Mouse (Mus musculus) E14TG2a.4 (cell line): ENCODE measurements at regions not wholly inside any gene's neighbourhood (a gene's known extent, or its start where the extent isn't known, plus 50 kb on each side); places are given as distances from the start of the nearest gene placed in this dataset.
"Not testable (repeated sequence)": the region's sequence is repeated elsewhere in the genome, so short reads cannot be mapped to it uniquely, and the experiment has no call there.

Experiments used
- H3K27me3 ChIP-seq: 2 replicates; pipeline ENCODE4 v1.6.1; 2014; ENCODE audit warnings: low read length, control low read depth; ENCODE audit not compliant: insufficient read depth
- H3K36me3 ChIP-seq: 2 replicates; pipeline ENCODE4 v1.6.1; 2014; ENCODE audit warnings: low read length, control low read depth; ENCODE audit not compliant: insufficient read depth
- H3K4me1 ChIP-seq: replicated peaks from 2 replicates; pipeline ENCODE4 v1.6.1; 2014; ENCODE audit warnings: low read depth, low read length, control low read depth
- H3K4me3 ChIP-seq: replicated peaks from 2 replicates; pipeline ENCODE4 v1.5.1; 2014; ENCODE audit warnings: mild to moderate bottlenecking, low read length
- H3K9me3 ChIP-seq: 2 replicates; pipeline ENCODE4 v1.6.1; 2014; ENCODE audit warnings: low read length, control low read depth
- CTCF ChIP-seq: conservative IDR thresholded peaks from 2 replicates; pipeline ENCODE4 v1.5.1; 2014; ENCODE audit warnings: low read length
- NANOG ChIP-seq: IDR thresholded peaks from 2 replicates; pipeline ENCODE4 v1.6.1; 2014; ENCODE audit warnings: borderline replicate concordance, low read length, mixed read lengths
- POU5F1 ChIP-seq: IDR thresholded peaks from 2 replicates; pipeline ENCODE4 v1.6.1; 2014; ENCODE audit warnings: low read length, borderline replicate concordance

GRCm38 (mm10) chr14:104732036-104732435, 209.6 kb upstream of the Rnf219 start:
- no peaks in the 10 kb centered on the region for H3K36me3 ChIP-seq
- H3K27me3 ChIP-seq = no peaks in the 10 kb centered on the region
- no peaks in the 10 kb centered on the region; the same call in 1 of the 2 replicates for H3K9me3 ChIP-seq
- H3K4me1 ChIP-seq = no peaks in the 10 kb centered on the region
- no peak for TF ChIP-seq CTCF
- TF ChIP-seq POU5F1 = no peak
- H3K4me3 ChIP-seq = no peak overlapping the region

DNA sequence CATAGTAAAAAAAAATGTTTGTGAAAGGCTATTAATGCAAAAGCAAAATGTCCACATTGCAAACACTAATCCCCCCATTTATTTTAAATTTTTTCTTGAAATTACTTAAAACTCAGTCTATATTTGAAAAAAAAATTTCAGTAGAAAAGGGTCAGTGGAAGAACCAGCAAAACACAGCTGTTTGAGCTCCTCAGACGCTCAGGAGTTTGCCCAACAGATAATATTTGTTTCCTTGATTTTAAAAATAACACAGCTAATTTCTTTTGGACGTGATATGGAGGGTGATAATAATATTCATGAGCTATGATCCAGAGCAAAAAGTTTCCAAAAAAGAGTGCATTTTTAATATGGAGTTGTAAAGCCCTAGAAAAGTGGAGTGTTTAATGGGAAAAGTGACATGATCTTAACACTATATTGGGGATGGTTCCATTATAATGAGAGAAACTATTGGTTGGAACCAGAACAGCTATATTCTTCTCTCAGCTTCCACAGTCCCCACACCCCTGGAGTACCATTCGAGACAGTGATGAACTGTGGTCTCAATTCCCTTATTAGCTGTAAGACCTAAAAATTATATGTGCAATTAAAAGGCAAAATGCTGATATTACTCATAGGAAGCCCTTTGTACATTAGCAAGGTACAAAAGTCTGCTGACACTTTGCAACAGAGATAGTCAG, 209.0 kb upstream of the Rnf219 start:
- Histone ChIP-seq H3K9me3 (no peaks in the 10 kb centered on the region; the same call in 1 of the 2 replicates), H3K4me1 (no peaks in the 10 kb centered on the region), H3K27me3 (no peaks in the 10 kb centered on the region), H3K36me3 (no peaks in the 10 kb centered on the region), H3K4me3 (no peak overlapping the region)
- TF ChIP-seq CTCF (no peak), NANOG (no peak), POU5F1 (no peak)

DNA sequence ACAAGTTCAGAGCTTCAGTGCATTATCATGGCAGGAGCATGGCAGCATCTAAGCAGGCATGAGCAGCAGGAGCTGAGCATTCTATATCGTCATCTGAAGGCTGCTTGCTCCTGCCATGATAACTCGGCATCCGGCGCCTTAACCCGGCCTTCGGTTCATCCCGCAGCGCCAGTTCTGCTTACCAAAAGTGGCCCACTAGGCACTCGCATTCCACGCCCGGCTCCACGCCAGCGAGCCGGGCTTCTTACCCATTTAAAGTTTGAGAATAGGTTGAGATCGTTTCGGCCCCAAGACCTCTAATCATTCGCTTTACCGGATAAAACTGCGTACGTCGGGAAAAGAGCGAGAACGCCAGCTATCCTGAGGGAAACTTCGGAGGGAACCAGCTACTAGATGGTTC, 193.2 kb upstream of the Rnf219 start:
- not testable (repeated sequence) for H3K27me3 ChIP-seq, H3K4me3 ChIP-seq, H3K36me3 ChIP-seq, H3K4me1 ChIP-seq
- peaks cover 18% of the 10 kb centered on the region for H3K9me3 ChIP-seq

- H3K4me1 ChIP-seq = no peaks in the 10 kb centered on the region
- no peaks in the 10 kb centered on the region for H3K27me3 ChIP-seq
- H3K36me3 ChIP-seq = no peaks in the 10 kb centered on the region
- no peak for TF ChIP-seq CTCF
- no peak for TF ChIP-seq POU5F1
- no peak for TF ChIP-seq NANOG
- no peaks in the 10 kb centered on the region for H3K9me3 ChIP-seq
- H3K4me3 ChIP-seq = no peak overlapping the region
These were observed 179.9 kb upstream of the Rnf219 start for GRCm38 (mm10) chr14:104702283-104702893.

DNA sequence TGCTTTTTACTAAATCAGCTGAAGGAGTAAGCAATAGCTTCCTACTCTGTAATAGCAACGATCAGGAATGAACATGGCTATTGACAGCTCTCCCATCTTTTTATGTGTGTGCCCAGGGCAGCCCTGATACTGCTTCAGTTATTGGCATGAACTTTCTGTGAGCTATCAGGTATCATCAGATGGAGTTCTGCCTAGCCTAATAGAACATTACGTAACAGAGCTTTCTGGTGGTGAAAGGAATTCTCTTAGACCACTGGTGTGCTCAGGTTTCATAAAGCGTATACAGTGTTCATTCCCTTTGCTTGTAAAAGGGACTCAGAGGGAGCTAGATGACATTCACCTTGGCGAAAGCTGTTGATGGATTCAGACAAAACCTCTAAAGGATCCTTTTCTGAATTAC, 176.5 kb upstream of the Rnf219 start:
- H3K36me3 ChIP-seq = no peaks in the 10 kb centered on the region
- H3K4me1 ChIP-seq = no peaks in the 10 kb centered on the region
- no peak for TF ChIP-seq NANOG
- no peak for TF ChIP-seq POU5F1
- no peak for TF ChIP-seq CTCF
- H3K27me3 ChIP-seq = no peaks in the 10 kb centered on the region
- no peak overlapping the region for H3K4me3 ChIP-seq
- H3K9me3 ChIP-seq = no peaks in the 10 kb centered on the region

DNA sequence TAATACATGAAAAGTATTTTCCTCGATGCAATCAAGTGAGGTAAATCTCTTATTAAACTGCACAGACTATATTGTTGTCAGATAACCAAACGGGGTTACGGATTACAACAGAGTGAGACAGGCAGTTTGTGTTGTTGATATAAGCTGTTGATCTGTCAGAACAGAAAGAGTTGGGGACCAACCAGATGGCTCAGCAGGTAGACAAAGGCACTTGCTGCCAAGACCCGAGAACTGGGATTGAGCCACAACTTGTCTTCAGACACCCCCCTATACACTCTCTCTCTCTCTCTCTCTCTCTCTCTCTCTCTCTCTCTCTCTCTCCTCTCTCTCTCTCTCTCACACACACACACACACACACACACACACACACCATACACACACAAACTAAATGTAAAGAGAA, 172.7 kb upstream of the Rnf219 start:
- no peak for TF ChIP-seq POU5F1
- TF ChIP-seq NANOG = no peak
- TF ChIP-seq CTCF = no peak

GRCm38 (mm10) chr14:104694174-104694803, 171.8 kb upstream of the Rnf219 start:
- no peak overlapping the region for H3K4me3 ChIP-seq
- no peak for TF ChIP-seq NANOG
- TF ChIP-seq CTCF = no peak
- no peak for TF ChIP-seq POU5F1
- H3K36me3 ChIP-seq = no peaks in the 10 kb centered on the region
- no peaks in the 10 kb centered on the region for H3K27me3 ChIP-seq
- no peaks in the 10 kb centered on the region for H3K9me3 ChIP-seq
- no peaks in the 10 kb centered on the region for H3K4me1 ChIP-seq

More for the DNA sequence above, 172.7 kb upstream of the Rnf219 start:
- no peaks in the 10 kb centered on the region for H3K36me3 ChIP-seq
- H3K9me3 ChIP-seq = no peaks in the 10 kb centered on the region
- H3K4me1 ChIP-seq = no peaks in the 10 kb centered on the region
- H3K4me3 ChIP-seq = no peak overlapping the region
- H3K27me3 ChIP-seq = no peaks in the 10 kb centered on the region

- no peaks in the 10 kb centered on the region for H3K9me3 ChIP-seq
- no peaks in the 10 kb centered on the region for H3K36me3 ChIP-seq
- no peak for TF ChIP-seq POU5F1
- TF ChIP-seq CTCF = no peak
- no peak for TF ChIP-seq NANOG
- H3K4me1 ChIP-seq = no peaks in the 10 kb centered on the region
- H3K4me3 ChIP-seq = no peak overlapping the region
- no peaks in the 10 kb centered on the region for H3K27me3 ChIP-seq
These were observed 170.2 kb upstream of the Rnf219 start for GRCm38 (mm10) chr14:104692616-104693015.
